Mouse (Mus musculus): ENCODE results near the gene Hipk3.

The Hipk3 gene

DNA sequence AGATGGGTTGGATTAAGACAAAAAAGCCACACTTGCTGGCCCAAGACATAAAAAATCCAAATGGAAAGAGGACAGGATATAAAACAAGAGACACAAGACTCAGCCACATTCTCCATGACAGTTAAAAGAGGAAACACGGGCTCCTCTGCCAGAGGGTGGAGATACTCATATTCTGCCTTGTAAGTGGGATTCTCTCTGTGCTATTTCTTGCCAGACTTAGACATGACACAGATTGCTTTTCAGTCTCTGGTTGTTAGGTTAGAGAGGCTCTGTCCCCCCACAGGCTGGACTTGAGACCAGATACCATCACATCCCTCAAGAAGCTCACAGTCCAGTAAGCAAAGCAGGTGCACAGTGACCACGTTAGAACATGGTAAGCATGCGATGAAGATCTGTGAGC lies 81.2 kb downstream of the Hipk3 start:
- no peak for DNase-seq (ENCODE audit: low read depth, low spot score)

DNA sequence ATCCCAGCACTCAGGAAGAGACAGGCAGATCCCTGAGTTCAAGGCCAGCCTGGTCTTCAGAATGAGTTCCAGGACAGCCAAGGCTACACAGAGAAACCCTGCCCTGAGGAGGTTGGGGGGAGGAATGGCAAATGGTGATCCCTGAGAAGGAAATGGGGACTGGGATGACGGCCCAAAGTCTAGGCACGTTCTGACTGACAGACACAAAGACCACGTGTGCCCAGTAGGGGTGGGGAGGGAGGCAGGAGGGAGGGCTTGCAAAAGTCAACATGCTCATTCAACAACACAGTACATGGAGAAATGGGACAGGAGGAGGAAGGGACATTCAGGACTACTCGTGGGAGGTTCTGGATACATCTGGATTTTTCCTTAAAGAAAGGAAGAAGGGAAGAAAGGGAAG lies 81.8 kb downstream of the Hipk3 start:
- no peak for DNase-seq (ENCODE audit: low read depth, low spot score)

DNA sequence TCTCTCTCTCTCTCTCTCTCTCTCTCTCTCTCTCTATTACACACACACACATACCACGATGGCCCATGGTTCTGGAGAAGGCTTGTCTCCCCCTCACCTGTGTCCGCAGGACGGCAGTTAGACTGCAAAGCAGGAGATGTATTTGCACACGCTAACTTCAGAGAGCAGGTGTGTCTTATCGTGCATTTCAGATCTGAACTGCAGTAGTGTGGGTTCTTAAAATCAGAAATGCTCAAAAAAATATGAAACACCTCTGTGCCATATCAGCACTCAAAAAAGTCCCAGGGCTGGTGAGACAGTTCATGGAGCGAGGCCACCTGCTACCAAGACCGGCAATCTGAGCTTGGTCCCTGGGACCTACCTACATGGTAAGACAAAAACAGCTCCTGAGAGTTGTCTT lies 82.4 kb downstream of the Hipk3 start:
- DNase-seq (ENCODE audit: low read depth, low spot score): no peak

DNA sequence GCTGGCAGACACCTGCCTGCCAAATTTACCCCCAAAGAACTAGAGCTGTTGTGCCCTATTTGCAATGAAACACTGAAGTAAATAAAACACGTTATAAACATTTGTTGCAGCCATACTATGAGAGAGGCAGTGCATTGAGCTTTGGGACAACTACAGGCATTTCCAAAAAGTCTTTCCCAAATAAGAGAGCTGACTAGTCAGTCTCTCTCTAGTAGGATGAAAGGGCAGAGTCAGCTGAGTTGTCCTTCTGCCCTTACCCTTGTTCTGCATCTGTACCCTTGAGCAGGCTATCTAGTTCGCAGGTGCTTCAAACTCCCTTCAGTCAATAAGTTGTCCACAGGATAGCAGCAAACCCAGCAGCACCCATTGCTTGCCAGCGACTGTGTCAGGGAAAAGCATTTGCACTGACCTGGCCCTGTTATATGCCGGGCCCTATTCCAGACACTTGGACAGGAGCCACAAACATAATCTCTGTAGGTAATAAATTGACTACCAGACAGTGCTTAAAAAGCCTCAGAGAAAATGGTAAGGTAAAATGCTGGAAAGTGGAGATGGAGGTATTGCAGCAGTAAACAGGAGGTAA lies 83.2 kb downstream of the Hipk3 start, which contains the start of gene D430041D05Rik:
D430041D05Rik (minus strand) TSS at position 51 of the 583 bp plus-strand sequence.
- no peak for DNase-seq (ENCODE audit: low read depth, low spot score)

DNA sequence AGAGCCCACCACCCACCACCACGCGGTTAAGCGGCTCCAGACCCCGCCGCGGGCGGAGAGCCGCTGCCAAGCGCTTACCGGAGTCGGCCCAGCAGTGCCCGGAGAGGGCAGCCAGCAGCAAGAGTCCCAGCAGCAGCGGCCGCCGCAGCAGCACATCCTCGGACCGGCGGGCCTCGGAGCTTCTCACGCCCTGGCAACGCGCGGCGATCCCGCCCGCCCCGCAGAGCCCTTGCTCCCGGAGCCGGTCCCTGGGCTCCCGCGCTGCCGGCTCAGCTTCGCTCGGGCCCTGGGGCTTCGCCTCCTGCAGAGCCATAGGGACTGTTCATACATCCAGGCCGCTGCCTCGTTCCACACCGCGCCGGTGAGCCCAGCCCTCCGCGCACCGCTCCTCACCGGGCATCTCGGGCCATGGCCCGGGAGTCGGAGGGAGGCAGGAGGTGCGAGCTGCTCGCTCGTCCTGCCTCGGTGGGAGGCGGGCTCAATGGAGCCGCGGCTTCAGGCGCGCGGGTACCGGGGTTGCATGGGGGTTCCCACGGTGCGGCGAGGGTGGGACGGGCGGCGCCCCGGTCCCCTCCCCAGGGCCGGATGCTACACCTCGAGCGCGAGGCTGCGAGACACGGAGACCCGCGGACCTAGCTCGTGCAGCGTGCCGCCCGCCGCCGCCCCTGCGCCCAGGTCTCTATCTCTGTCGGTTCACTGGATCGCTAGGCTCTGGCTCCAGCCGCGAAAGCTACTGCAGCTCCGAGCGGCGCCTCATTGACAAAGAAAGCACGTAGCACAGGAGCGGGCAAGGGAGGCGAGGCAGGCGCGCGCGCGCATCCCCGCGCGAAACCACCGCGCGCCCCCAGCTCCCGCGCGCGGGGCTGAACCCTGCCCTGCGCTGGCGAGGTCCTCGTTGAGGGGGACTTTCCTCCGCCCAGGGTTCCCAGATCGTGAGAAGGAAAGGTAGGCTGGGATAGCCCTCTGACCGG lies 84.1 kb downstream of the Hipk3 start:
- DNase-seq (ENCODE audit: low read depth, low spot score): peak; percentile 52

DNA sequence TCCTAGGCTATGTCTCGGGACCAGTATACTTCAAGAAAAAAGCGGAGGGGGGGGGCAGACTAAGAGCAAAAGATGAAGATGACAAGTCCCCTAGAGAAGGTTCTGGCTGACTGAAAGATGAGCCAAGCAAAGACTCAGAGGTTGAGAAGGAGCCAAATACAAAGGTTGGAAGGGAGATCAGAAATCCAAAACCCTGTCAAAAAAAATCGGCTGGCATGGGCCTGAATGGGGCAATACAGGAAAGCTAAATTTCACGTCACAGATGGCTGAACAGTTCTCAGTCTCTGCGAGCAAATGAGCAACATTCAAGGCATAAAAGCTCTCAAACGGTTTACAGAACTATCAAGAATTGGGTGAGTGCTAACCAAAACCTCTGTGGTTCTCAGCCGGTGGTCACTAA lies 85.9 kb downstream of the Hipk3 start:
- DNase-seq (ENCODE audit: low read depth, low spot score): no peak

DNA sequence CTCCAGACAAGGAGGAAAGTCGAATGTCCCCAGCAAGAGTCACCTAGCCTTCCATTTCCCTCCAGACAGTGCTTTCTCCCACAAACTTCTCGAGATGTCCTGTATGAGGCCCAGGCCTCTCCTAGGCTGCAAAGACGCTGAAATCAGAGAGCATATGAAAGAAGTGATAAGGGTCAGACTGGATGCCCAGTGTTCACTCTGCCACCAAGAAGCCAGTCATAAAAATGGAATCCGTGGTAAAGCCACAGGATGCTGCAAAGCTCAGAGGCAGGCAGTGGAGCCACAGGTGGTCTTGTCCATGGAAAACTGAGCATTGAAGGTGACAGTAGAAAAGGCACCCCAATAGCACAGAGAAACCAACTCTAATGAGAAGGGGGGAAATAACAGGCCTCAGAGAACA lies 86.3 kb downstream of the Hipk3 start:
- no peak for DNase-seq (ENCODE audit: low read depth, low spot score)

DNA sequence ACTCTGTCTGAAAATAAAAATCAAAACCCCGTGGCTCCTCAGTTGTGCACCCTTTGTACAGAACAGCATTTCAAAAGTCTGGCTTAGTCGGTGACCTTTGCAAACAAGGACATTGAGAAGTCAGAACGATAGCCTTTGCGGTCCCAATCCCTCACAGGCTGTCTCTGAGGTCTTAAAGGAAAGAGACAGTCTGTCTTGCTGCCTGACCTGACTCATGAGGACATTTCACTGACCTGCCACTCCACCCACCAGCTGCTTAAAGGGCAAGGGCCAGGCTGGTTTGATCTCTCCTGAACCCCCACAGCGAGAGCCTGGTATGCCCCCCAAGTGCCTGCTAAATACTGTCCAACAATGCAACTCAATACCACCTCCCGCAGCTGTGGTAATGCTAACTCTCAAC lies 90.2 kb downstream of the Hipk3 start:
- DNase-seq (ENCODE audit: low read depth, low spot score): no peak

DNA sequence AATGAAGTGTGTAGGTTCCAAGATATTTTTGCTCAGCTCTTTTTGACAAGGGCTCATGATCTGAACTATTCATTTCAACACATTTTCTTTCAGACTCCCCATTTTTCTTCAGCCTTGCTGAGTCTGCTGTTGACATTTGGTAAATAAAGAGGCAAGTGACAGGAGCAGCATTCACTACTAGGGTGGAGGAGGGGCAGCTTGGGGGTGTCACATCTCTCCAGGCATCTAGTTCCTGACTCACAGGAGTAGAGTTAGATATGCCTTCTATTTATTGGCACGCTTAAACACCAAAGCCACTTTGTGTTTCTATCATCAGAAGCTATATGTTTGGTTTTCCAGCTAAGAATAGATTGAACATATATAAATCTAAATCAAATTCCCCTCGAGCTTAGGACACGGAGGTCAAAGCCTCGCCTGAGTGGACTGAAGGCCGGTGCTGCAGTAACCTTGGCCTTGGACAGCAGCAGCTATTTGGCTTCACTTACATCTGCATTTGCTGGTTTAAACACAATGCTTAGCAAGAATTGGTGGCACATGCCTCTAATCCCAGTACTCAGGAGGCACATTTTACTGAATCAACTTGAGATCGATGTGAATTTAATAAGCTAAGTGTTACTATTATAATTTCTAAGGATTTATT lies 95.5 kb downstream of the Hipk3 start:
- DNase-seq (ENCODE audit: low read depth, low spot score): no peak

DNA sequence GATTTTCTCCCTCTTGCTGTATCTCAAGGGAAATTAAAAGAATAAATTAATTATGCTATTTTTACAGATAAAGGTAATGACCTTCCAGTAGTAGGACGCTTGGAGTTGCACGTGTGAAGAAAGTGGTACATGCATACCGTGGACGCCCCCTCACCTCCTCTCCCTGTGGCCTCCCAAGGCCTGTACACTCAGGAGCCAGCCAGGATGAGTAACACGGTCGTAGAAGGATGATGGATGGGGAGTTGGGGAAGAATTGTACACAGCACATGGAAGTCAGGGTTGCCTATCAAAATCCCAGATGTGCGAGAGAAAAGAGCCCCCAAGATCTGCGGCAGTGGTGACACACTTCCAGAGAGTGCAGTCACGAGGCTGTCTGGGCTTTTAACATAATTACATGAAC lies 98.3 kb downstream of the Hipk3 start:
- no peak for DNase-seq (ENCODE audit: low read depth, low spot score)

DNA sequence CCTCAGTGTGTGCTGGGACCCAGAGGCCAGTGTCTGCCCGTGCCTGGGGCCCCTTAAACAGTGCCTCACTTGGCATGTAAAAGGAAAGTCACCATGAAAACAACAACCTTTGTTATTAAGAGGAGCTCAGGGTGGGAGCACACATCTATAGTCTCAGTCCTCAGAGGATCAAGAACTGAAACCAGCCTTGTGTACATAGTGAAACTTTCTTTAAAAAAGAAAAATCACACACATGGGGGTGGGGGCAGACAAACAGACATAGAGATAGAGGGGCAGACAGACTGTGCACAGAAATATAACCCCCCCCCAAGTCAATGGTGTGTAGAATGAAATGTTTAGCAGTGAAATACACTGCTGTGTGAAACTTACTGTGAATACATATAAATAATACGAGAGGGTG lies 99.5 kb downstream of the Hipk3 start:
- DNase-seq (ENCODE audit: low read depth, low spot score): no peak

DNA sequence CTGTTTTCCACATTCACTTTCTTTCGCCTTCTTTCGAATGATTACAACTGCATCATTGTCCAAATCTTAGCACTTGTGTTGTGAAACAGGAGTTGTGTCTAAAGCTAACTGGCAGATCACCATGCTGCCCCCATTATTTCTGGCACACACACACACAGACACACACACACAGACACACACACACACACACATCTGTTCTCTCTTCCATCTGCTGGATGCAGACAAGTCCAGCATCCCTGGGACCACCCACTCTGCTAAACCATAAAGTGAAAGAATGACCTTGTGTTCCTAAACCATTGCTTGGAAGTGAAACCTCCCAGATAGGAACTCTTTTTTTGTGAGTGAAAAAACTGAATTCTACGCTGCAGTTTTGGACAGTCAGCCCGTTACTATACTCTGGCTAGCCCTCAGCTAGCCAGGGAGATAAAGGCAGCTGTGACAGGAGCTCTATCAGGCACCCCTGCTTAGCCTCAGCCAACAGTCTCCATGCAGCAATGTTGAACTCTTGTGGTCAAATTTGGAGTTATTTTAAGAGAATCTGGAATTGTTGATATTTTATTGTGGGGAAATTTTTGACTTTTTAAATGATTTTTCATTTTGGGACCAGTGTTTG lies 101.4 kb downstream of the Hipk3 start:
- no peak for DNase-seq (ENCODE audit: low read depth, low spot score)

DNA sequence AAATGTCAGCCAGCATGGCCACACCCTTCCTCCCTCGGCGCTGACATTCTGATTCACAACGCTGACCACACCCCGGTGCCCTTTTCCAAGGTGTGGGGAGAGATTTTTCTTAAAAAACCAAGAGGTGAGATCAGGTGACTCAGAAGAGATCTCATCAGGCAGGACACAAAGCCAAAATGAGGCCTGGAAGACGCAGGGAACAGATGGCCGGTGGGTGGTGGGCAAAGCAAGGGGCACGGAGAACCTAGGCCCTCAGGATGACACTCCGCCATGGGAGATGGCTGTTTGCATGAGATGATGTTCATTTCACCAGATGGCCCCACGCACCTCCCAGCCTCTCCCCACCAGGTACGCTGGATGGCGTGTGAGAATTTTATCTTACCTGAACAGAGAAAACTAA lies 105.0 kb downstream of the Hipk3 start:
- DNase-seq (ENCODE audit: low read depth, low spot score): no peak

DNA sequence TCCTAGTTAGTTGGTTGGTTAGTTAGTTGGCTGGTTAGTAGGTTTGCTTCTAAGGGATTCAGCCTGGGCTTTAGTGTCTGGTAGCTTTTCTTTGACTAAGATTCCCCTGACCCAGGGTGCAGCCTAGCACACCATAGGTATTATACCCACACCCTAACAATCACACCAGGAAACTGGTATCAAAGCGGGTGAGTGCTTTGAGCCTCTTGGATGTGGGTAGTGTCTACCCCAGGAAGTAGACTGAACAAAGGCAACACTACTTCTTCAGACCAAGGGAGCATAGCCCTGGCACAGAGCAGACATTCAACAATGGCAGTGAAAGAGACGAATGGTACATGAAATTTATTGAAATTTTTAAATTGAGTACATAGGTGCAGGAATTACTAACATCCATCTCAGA lies 108.3 kb downstream of the Hipk3 start:
- DNase-seq (ENCODE audit: low read depth, low spot score): no peak

DNA sequence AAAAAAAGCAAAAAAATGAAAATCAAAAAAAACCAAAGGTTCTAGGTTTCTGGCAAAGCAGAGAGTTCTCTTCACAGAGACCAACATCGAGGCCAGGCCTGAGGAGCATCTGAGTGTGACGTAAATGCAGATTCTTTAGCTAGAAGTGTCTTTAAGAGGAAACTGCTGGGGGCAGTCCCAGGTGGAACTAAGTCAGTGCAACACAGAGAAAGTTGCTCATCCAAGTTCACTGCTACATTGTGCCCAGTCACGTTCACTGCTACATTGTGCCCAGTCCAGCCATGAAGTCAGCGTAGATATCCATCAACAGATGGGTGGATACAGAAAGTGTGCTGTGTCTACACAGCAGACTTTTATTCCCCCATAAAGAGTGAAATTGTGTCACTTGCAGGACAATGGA lies 110.7 kb downstream of the Hipk3 start:
- no peak for DNase-seq (ENCODE audit: low read depth, low spot score)

DNA sequence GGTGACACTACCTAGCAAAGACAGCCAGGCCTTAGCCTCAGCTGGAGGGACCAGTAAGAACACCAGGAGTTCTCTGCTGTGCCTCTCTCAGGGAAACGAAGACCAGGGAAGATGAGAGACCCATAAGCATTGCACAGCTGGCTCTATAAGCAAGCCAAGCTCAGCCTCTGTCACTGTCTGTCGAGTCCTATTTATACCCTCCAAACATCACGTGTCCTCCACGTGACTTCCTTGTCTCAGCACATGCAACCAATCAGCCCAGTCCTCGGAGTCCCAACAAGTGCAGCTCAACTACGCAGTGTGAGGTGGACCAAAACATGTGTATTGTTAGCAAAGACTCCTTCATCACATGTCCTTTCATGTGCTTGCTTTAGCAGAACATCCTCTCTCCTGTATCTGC lies 111.4 kb downstream of the Hipk3 start:
- no peak for DNase-seq (ENCODE audit: low read depth, low spot score)

DNA sequence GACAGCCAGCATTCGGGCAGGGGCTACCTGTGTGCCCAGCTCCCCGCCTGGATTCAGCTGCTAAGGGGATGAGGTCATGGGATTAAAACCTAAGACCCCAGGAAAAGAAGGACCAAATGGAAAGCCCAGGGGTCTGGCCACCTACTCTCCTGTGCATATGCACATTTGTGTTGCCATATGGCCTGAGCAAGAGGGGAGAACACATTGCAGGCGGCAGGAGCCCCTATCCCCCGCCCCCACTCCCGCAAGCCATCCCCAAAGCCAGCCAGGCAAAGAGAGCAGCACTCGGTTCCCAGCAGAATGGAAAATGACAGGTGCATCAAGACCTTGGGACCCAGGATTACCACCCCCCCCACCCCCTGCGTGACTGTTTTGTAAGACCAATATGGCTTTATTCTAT lies 114.9 kb downstream of the Hipk3 start:
- DNase-seq (ENCODE audit: low read depth, low spot score): no peak

DNA sequence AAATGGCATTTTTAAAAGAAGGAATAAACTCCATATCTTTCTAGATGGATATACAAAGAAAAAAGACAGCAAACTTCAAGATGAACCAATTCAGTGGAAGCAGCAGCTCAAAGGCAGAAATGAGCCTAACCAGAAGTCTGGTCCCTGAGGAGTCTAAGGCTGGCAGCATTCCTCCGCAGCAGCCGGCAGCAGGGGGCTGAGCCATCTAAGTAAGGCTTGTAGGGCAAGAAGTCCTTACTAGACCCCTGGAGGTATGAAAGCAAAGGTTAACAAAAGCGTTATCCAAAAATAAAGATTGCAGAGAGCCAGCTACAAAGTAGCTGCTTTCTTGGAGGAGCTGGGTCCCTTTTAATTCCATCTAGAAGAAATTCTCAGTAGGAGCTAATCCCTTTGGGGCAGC lies 115.5 kb downstream of the Hipk3 start:
- DNase-seq (ENCODE audit: low read depth, low spot score): no peak

DNA sequence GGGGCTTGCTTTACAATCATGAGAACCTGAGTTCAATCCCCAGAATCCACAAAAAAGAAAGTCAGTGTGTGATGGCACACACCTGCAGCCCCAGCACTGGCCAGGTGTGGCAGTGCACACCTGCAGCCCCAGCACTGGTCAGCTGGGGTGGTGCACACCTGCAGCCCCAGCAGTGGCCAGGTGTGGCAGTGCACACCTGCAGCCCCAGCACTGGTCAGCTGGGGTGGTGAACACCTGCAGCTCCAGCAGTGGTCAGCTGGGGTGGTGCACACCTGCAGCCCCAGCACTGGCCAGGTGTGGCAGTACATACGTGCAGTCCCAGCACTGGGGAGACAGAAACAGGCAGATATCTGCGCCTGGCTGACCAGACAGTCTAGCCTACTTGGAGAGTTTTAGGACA lies 116.3 kb downstream of the Hipk3 start:
- no peak for DNase-seq (ENCODE audit: low read depth, low spot score)
